Mouse (Mus musculus) lung, embryonic 15.5 days (tissue): ENCODE data around the gene Serping1. TPM values are rescaled to one million over a fixed set of nuclear protein-coding genes. Genes with fewer than 3 reads are reported as not detected.

Experiments used
- ATAC-seq: fragments of 200-750 bp; cut with Nextera tagmentation; 2 replicates; pipeline ENCODE4 v1.8.0; 2017; ENCODE audit warnings: moderate number of reproducible peaks, borderline replicate concordance; ENCODE audit not compliant: low FRiP score, low TSS enrichment; ENCODE audit errors: extremely low read depth
- H3K27ac ChIP-seq: fragments of 300-500 bp; sonication (generic); 2 replicates; pipeline ENCODE4 v1.5.1; 2015; ENCODE audit warnings: moderate library complexity, mild to moderate bottlenecking, inconsistent platforms
- H3K27me3 ChIP-seq: fragments of 300-500 bp; sonication (generic); 2 replicates; pipeline ENCODE4 v1.6.1; 2015; ENCODE audit warnings: inconsistent platforms
- H3K36me3 ChIP-seq: fragments of 300-500 bp; sonication (generic); 2 replicates; pipeline ENCODE4 v1.6.1; 2015; ENCODE audit warnings: inconsistent platforms
- H3K4me1 ChIP-seq: fragments of 300-500 bp; sonication (generic); 2 replicates; pipeline ENCODE4 v1.6.1; 2015; ENCODE audit warnings: inconsistent platforms
- H3K4me2 ChIP-seq: fragments of 300-500 bp; sonication (generic); 2 replicates; pipeline ENCODE4 v1.6.1; 2015; ENCODE audit warnings: inconsistent platforms, mild to moderate bottlenecking, moderate library complexity
- H3K4me3 ChIP-seq: fragments of 300-500 bp; sonication (generic); 2 replicates; pipeline ENCODE4 v1.5.1; 2015; ENCODE audit warnings: mild to moderate bottlenecking, inconsistent platforms
- H3K9ac ChIP-seq: fragments of 300-500 bp; sonication (generic); 2 replicates; pipeline ENCODE4 v1.6.1; 2015; ENCODE audit warnings: inconsistent platforms
- H3K9me3 ChIP-seq: fragments of 300-500 bp; sonication (generic); 2 replicates; pipeline ENCODE4 v1.6.1; 2016; ENCODE audit warnings: inconsistent platforms
- WGBS: fragments of 180-500 bp; shearing (Covaris S2); methylation state at CpG from one replicate; pipeline ENCODE4 v1.1.7; 2015; 5-methylcytosine and 5-hydroxymethylcytosine counted together
- polyA plus RNA-seq: library from polyadenylated mRNA; unstranded; fragments of >200 nt; fragmentation: Nextera tagmentation; extraction: Ambion mirVana; gene quantifications from 2 replicates; pipeline ENCODE4 v1.2.1, GENCODE M21; 2015

Gene Serping1
- polyA plus RNA-seq, 1 experiment from 2014 or later: 104 TPM

GRCm38 (mm10) chr2:84777706-84778105, 2.5 kb upstream of the Serping1 start:
- no peak for ATAC-seq

GRCm38 (mm10) chr2:84775665-84776064, 421 bp upstream of the Serping1 start:
- no peak for ATAC-seq
- no peak overlapping the region for H3K4me3 ChIP-seq
- peaks cover 14% of the 10 kb centered on the region for H3K4me1 ChIP-seq
- no peaks in the 10 kb centered on the region for H3K9me3 ChIP-seq
- H3K9ac ChIP-seq: no peak overlapping the region
- no peaks in the 10 kb centered on the region for H3K36me3 ChIP-seq
- H3K27me3 ChIP-seq: no peaks in the 10 kb centered on the region
- peak overlapping the region; percentile 86 for H3K27ac ChIP-seq
- peak overlapping the region; percentile 33; the same call in 1 of the 2 replicates for H3K4me2 ChIP-seq
- WGBS: 60% methylated on average over 6 of the region's 6 CpGs

More at GRCm38 (mm10) chr2:84777706-84778105, 2.5 kb upstream of the Serping1 start:
- Histone ChIP-seq H3K27me3 (no peaks in the 10 kb centered on the region), H3K4me1 (peaks cover 14% of the 10 kb centered on the region), H3K36me3 (no peaks in the 10 kb centered on the region), H3K4me3 (no peak overlapping the region), H3K9me3 (no peaks in the 10 kb centered on the region), H3K4me2 (no peak overlapping the region), H3K27ac (no peak overlapping the region), H3K9ac (no peak overlapping the region)
- WGBS: 41% methylated on average over 3 of the region's 3 CpGs

- Histone ChIP-seq H3K27me3 (no peaks in the 10 kb centered on the region), H3K4me3 (peak overlapping the region; percentile 39), H3K9me3 (no peaks in the 10 kb centered on the region), H3K9ac (peak overlapping the region; percentile 33), H3K27ac (peak overlapping the region; percentile 86), H3K4me2 (peak overlapping the region; percentile 57), H3K36me3 (0 out of 2 replicates have a peak, but pooled peaks cover 5% of the 10 kb centered on the region), H3K4me1 (peaks cover 14% of the 10 kb centered on the region)
- ATAC-seq: peak; percentile 96
- WGBS: 10% methylated on average over 14 of the region's 15 CpGs
Observed at GRCm38 (mm10) chr2:84774751-84775150, 493 bp downstream of the Serping1 start.

- Histone ChIP-seq H3K4me3 (no peak overlapping the region), H3K4me2 (peak overlapping the region; percentile 57; the same call in 1 of the 2 replicates)
- 81% methylated on average over 5 of the region's 5 CpGs for WGBS
Observed at GRCm38 (mm10) chr2:84773195-84773594, 2.0 kb downstream of the Serping1 start.

GRCm38 (mm10) chr2:84772454-84772853, 2.8 kb downstream of the Serping1 start:
- WGBS: 84% methylated on average over 4 of the region's 4 CpGs
- Histone ChIP-seq H3K4me2 (no peak overlapping the region), H3K4me1 (peaks cover 14% of the 10 kb centered on the region)

More at GRCm38 (mm10) chr2:84773195-84773594, 2.0 kb downstream of the Serping1 start:
- Histone ChIP-seq H3K27me3 (no peaks in the 10 kb centered on the region), H3K9ac (no peak overlapping the region), H3K36me3 (0 out of 2 replicates have a peak, but pooled peaks cover 5% of the 10 kb centered on the region), H3K27ac (no peak overlapping the region), H3K9me3 (no peaks in the 10 kb centered on the region), H3K4me1 (peaks cover 14% of the 10 kb centered on the region)
- no peak for ATAC-seq

GRCm38 (mm10) chr2:84770501-84770900, 4.7 kb downstream of the Serping1 start:
- Histone ChIP-seq H3K9ac (no peak overlapping the region), H3K4me2 (no peak overlapping the region), H3K27me3 (no peaks in the 10 kb centered on the region), H3K27ac (no peak overlapping the region), H3K36me3 (0 out of 2 replicates have a peak, but pooled peaks cover 5% of the 10 kb centered on the region), H3K4me1 (peaks cover 12% of the 10 kb centered on the region), H3K9me3 (no peaks in the 10 kb centered on the region), H3K4me3 (no peak overlapping the region)
- 76% methylated on average over 6 of the region's 6 CpGs for WGBS
- no peak for ATAC-seq

More at GRCm38 (mm10) chr2:84772454-84772853, 2.8 kb downstream of the Serping1 start:
- 0 out of 2 replicates have a peak, but pooled peaks cover 5% of the 10 kb centered on the region for H3K36me3 ChIP-seq
- no peak overlapping the region for H3K27ac ChIP-seq
- H3K9ac ChIP-seq: no peak overlapping the region
- no peaks in the 10 kb centered on the region for H3K27me3 ChIP-seq
- no peak overlapping the region for H3K4me3 ChIP-seq
- H3K9me3 ChIP-seq: no peaks in the 10 kb centered on the region
- no peak for ATAC-seq

GRCm38 (mm10) chr2:84762818-84763217, 12.4 kb downstream of the Serping1 start:
- Histone ChIP-seq H3K4me3 (no peak overlapping the region), H3K4me2 (no peak overlapping the region), H3K9me3 (no peaks in the 10 kb centered on the region), H3K27me3 (no peaks in the 10 kb centered on the region), H3K36me3 (no peaks in the 10 kb centered on the region), H3K27ac (no peak overlapping the region), H3K9ac (no peak overlapping the region), H3K4me1 (no peaks in the 10 kb centered on the region)
- ATAC-seq: no peak
- 6% methylated on average over 1 of the region's 1 CpGs for whole genome bisulfite sequencing

GRCm38 (mm10) chr2:84762295-84762694, 12.9 kb downstream of the Serping1 start:
- ATAC-seq: no peak
- Histone ChIP-seq H3K9ac (no peak overlapping the region), H3K36me3 (no peaks in the 10 kb centered on the region), H3K4me1 (no peaks in the 10 kb centered on the region), H3K27me3 (no peaks in the 10 kb centered on the region), H3K4me2 (no peak overlapping the region), H3K4me3 (no peak overlapping the region), H3K9me3 (no peaks in the 10 kb centered on the region), H3K27ac (no peak overlapping the region)
- WGBS: 54% methylated on average over 4 of the region's 4 CpGs

GRCm38 (mm10) chr2:84761840-84762239, 13.4 kb downstream of the Serping1 start:
- no peak overlapping the region for H3K4me3 ChIP-seq
- no peaks in the 10 kb centered on the region for H3K27me3 ChIP-seq
- no peaks in the 10 kb centered on the region for H3K36me3 ChIP-seq
- no peaks in the 10 kb centered on the region for H3K4me1 ChIP-seq
- H3K27ac ChIP-seq: no peak overlapping the region
- 73% methylated on average over 1 of the region's 1 CpGs for WGBS
- H3K9me3 ChIP-seq: no peaks in the 10 kb centered on the region
- ATAC-seq: no peak
- no peak overlapping the region for H3K4me2 ChIP-seq
- no peak overlapping the region for H3K9ac ChIP-seq

- Histone ChIP-seq H3K36me3 (no peaks in the 10 kb centered on the region), H3K4me1 (no peaks in the 10 kb centered on the region)
Observed at GRCm38 (mm10) chr2:84761309-84761708, 13.9 kb downstream of the Serping1 start.

GRCm38 (mm10) chr2:84760777-84761176, 14.5 kb downstream of the Serping1 start:
- Histone ChIP-seq H3K27me3 (no peaks in the 10 kb centered on the region), H3K27ac (no peak overlapping the region), H3K36me3 (no peaks in the 10 kb centered on the region), H3K4me3 (no peak overlapping the region), H3K4me1 (no peaks in the 10 kb centered on the region), H3K9ac (no peak overlapping the region), H3K4me2 (no peak overlapping the region), H3K9me3 (no peaks in the 10 kb centered on the region)
- ATAC-seq: no peak
- WGBS: 63% methylated on average over 8 of the region's 8 CpGs

More at GRCm38 (mm10) chr2:84761309-84761708, 13.9 kb downstream of the Serping1 start:
- WGBS: 68% methylated on average over 3 of the region's 3 CpGs
- Histone ChIP-seq H3K4me3 (no peak overlapping the region), H3K9ac (no peak overlapping the region), H3K27ac (no peak overlapping the region), H3K27me3 (no peaks in the 10 kb centered on the region), H3K4me2 (no peak overlapping the region), H3K9me3 (no peaks in the 10 kb centered on the region)
- no peak for ATAC-seq

- 1% methylated on average over 2 of the region's 2 CpGs for WGBS
- H3K9me3 ChIP-seq: no peaks in the 10 kb centered on the region
- no peaks in the 10 kb centered on the region for H3K36me3 ChIP-seq
- peak; percentile 57; the same call in 1 of the 2 replicates for ATAC-seq
- no peak overlapping the region for H3K9ac ChIP-seq
- H3K4me2 ChIP-seq: no peak overlapping the region
- no peak overlapping the region for H3K27ac ChIP-seq
- no peak overlapping the region for H3K4me3 ChIP-seq
- H3K27me3 ChIP-seq: no peaks in the 10 kb centered on the region
- no peaks in the 10 kb centered on the region for H3K4me1 ChIP-seq
Observed at GRCm38 (mm10) chr2:84758542-84759127, 16.6 kb downstream of the Serping1 start.
